Mouse (Mus musculus) embryonic facial prominence, embryonic 13.5 days (tissue): ENCODE measurements at regions not wholly inside any gene's neighbourhood (a gene's known extent, or its start where the extent isn't known, plus 50 kb on each side); places are given as distances from the start of the nearest gene placed in this dataset.
A peak's percentile ranks its signal among the peaks of the same experiment; 100 is the strongest.

Source experiments
- ATAC-seq: fragments of 200-750 bp; cut with Nextera tagmentation; 2 replicates; pipeline ENCODE4 v1.8.0; 2017; ENCODE audit warnings: low read depth; ENCODE audit not compliant: insufficient number of reproducible peaks, insufficient read depth, low FRiP score, low TSS enrichment
- H3K27ac ChIP-seq: fragments of 300-500 bp; sonication (generic); 2 replicates; pipeline ENCODE4 v1.5.1; 2015; ENCODE audit warnings: moderate library complexity, mild to moderate bottlenecking, inconsistent platforms
- H3K27me3 ChIP-seq: fragments of 300-500 bp; sonication (generic); 2 replicates; pipeline ENCODE4 v1.6.1; 2015; ENCODE audit warnings: mild to moderate bottlenecking, inconsistent platforms
- H3K36me3 ChIP-seq: fragments of 300-500 bp; sonication (generic); 2 replicates; pipeline ENCODE4 v1.6.1; 2015; ENCODE audit warnings: mild to moderate bottlenecking, inconsistent platforms
- H3K4me1 ChIP-seq: fragments of 300-500 bp; sonication (generic); 2 replicates; pipeline ENCODE4 v1.6.1; 2015; ENCODE audit warnings: inconsistent platforms
- H3K4me2 ChIP-seq: fragments of 300-500 bp; sonication (generic); 2 replicates; pipeline ENCODE4 v1.6.1; 2015; ENCODE audit warnings: moderate library complexity, mild to moderate bottlenecking, inconsistent platforms
- H3K4me3 ChIP-seq: fragments of 300-500 bp; sonication (generic); 2 replicates; pipeline ENCODE4 v1.5.1; 2015; ENCODE audit warnings: mild to moderate bottlenecking, inconsistent platforms
- H3K9ac ChIP-seq: fragments of 300-500 bp; sonication (generic); 2 replicates; pipeline ENCODE4 v1.6.1; 2015; ENCODE audit warnings: mild to moderate bottlenecking, inconsistent platforms
- H3K9me3 ChIP-seq: fragments of 300-500 bp; sonication (generic); 2 replicates; pipeline ENCODE4 v1.6.1; 2016; ENCODE audit warnings: inconsistent platforms
- WGBS: fragments of 180-500 bp; shearing (Covaris S2); methylation state at CpG from one replicate; pipeline ENCODE4 v1.1.7; 2015; ENCODE audit warnings: mixed read lengths; 5-methylcytosine and 5-hydroxymethylcytosine counted together

GRCm38 (mm10) chr12:25223539-25223938, 126.6 kb upstream of the Id2 start:
- Histone ChIP-seq H3K9ac (no peak overlapping the region), H3K9me3 (no peaks in the 10 kb centered on the region), H3K27ac (no peak overlapping the region), H3K4me1 (peaks cover 8% of the 10 kb centered on the region; the same call in 1 of the 2 replicates), H3K27me3 (no peaks in the 10 kb centered on the region), H3K36me3 (no peaks in the 10 kb centered on the region), H3K4me3 (no peak overlapping the region), H3K4me2 (no peak overlapping the region)
- WGBS: 86% methylated on average over 4 of the region's 4 CpGs
- no peak for ATAC-seq

GRCm38 (mm10) chr12:25220780-25221106, 123.8 kb upstream of the Id2 start:
- Histone ChIP-seq H3K4me3 (no peak overlapping the region), H3K9me3 (no peaks in the 10 kb centered on the region), H3K9ac (no peak overlapping the region), H3K27me3 (no peaks in the 10 kb centered on the region), H3K36me3 (no peaks in the 10 kb centered on the region), H3K27ac (no peak overlapping the region), H3K4me1 (peaks cover 17% of the 10 kb centered on the region; the same call in 1 of the 2 replicates), H3K4me2 (no peak overlapping the region)
- ATAC-seq: no peak
- WGBS: 30% methylated on average over 4 of the region's 4 CpGs

GRCm38 (mm10) chr12:25220096-25220779, 123.3 kb upstream of the Id2 start:
- H3K4me2 ChIP-seq: no peak overlapping the region
- no peak for ATAC-seq
- 73% methylated on average over 9 of the region's 9 CpGs for WGBS
- H3K4me1 ChIP-seq: peaks cover 17% of the 10 kb centered on the region; the same call in 1 of the 2 replicates
- H3K4me3 ChIP-seq: no peak overlapping the region
- no peaks in the 10 kb centered on the region for H3K36me3 ChIP-seq
- no peak overlapping the region for H3K9ac ChIP-seq
- H3K27me3 ChIP-seq: no peaks in the 10 kb centered on the region
- H3K27ac ChIP-seq: no peak overlapping the region
- no peaks in the 10 kb centered on the region for H3K9me3 ChIP-seq

GRCm38 (mm10) chr12:25219546-25219945, 122.6 kb upstream of the Id2 start:
- H3K4me1 ChIP-seq: peaks cover 17% of the 10 kb centered on the region; the same call in 1 of the 2 replicates
- WGBS: 72% methylated on average over 10 of the region's 10 CpGs
- no peak for ATAC-seq
- H3K4me3 ChIP-seq: no peak overlapping the region
- H3K4me2 ChIP-seq: no peak overlapping the region
- no peaks in the 10 kb centered on the region for H3K27me3 ChIP-seq
- H3K36me3 ChIP-seq: no peaks in the 10 kb centered on the region
- no peak overlapping the region for H3K27ac ChIP-seq
- H3K9me3 ChIP-seq: no peaks in the 10 kb centered on the region
- H3K9ac ChIP-seq: no peak overlapping the region

GRCm38 (mm10) chr12:25216792-25217516, 120.0 kb upstream of the Id2 start:
- H3K36me3 ChIP-seq: no peaks in the 10 kb centered on the region
- 36% methylated on average over 5 of the region's 5 CpGs for WGBS
- H3K9ac ChIP-seq: no peak overlapping the region
- 0 out of 2 replicates have a peak, but pooled peaks have one; percentile 9 for ATAC-seq
- H3K9me3 ChIP-seq: no peaks in the 10 kb centered on the region
- no peaks in the 10 kb centered on the region for H3K27me3 ChIP-seq
- H3K4me2 ChIP-seq: no peak overlapping the region
- no peak overlapping the region for H3K27ac ChIP-seq
- H3K4me3 ChIP-seq: no peak overlapping the region
- H3K4me1 ChIP-seq: peaks cover 17% of the 10 kb centered on the region; the same call in 1 of the 2 replicates

GRCm38 (mm10) chr12:25215266-25215665, 118.3 kb upstream of the Id2 start:
- no peaks in the 10 kb centered on the region for H3K36me3 ChIP-seq
- H3K9ac ChIP-seq: no peak overlapping the region
- no peak overlapping the region for H3K4me2 ChIP-seq
- peaks cover 9% of the 10 kb centered on the region; the same call in 1 of the 2 replicates for H3K4me1 ChIP-seq
- H3K9me3 ChIP-seq: no peaks in the 10 kb centered on the region
- H3K27me3 ChIP-seq: no peaks in the 10 kb centered on the region
- WGBS: 70% methylated on average over 5 of the region's 5 CpGs
- no peak for ATAC-seq
- H3K4me3 ChIP-seq: no peak overlapping the region
- no peak overlapping the region for H3K27ac ChIP-seq

GRCm38 (mm10) chr12:25213782-25214478, 117.0 kb upstream of the Id2 start:
- Histone ChIP-seq H3K4me3 (no peak overlapping the region), H3K36me3 (no peaks in the 10 kb centered on the region), H3K9me3 (no peaks in the 10 kb centered on the region), H3K4me1 (peaks cover 11% of the 10 kb centered on the region), H3K4me2 (no peak overlapping the region), H3K27ac (no peak overlapping the region), H3K27me3 (no peaks in the 10 kb centered on the region), H3K9ac (no peak overlapping the region)
- no peak for ATAC-seq
- WGBS: 85% methylated on average over 11 of the region's 11 CpGs

GRCm38 (mm10) chr12:25211331-25211730, 114.4 kb upstream of the Id2 start:
- Histone ChIP-seq H3K27ac (no peak overlapping the region), H3K9me3 (no peaks in the 10 kb centered on the region), H3K36me3 (no peaks in the 10 kb centered on the region), H3K27me3 (no peaks in the 10 kb centered on the region), H3K9ac (no peak overlapping the region), H3K4me2 (no peak overlapping the region), H3K4me3 (no peak overlapping the region), H3K4me1 (peaks cover 10% of the 10 kb centered on the region)
- WGBS: 68% methylated on average over 6 of the region's 6 CpGs
- no peak for ATAC-seq

GRCm38 (mm10) chr12:25210597-25210996, 113.7 kb upstream of the Id2 start:
- no peak overlapping the region for H3K4me3 ChIP-seq
- no peak overlapping the region for H3K4me2 ChIP-seq
- WGBS: 91% methylated on average over 3 of the region's 3 CpGs
- H3K4me1 ChIP-seq: peaks cover 10% of the 10 kb centered on the region
- H3K9me3 ChIP-seq: no peaks in the 10 kb centered on the region
- no peaks in the 10 kb centered on the region for H3K36me3 ChIP-seq
- no peak overlapping the region for H3K9ac ChIP-seq
- no peaks in the 10 kb centered on the region for H3K27me3 ChIP-seq
- H3K27ac ChIP-seq: no peak overlapping the region
- ATAC-seq: no peak

- Histone ChIP-seq H3K9ac (no peak overlapping the region), H3K36me3 (no peaks in the 10 kb centered on the region), H3K27ac (no peak overlapping the region), H3K4me2 (no peak overlapping the region), H3K9me3 (no peaks in the 10 kb centered on the region), H3K4me1 (peaks cover 10% of the 10 kb centered on the region), H3K4me3 (no peak overlapping the region), H3K27me3 (no peaks in the 10 kb centered on the region)
- ATAC-seq: no peak
- 28% methylated on average over 4 of the region's 4 CpGs for WGBS
Observed at GRCm38 (mm10) chr12:25209333-25209728, 112.4 kb upstream of the Id2 start.

- 19% methylated on average over 11 of the region's 11 CpGs for WGBS
- H3K27ac ChIP-seq: no peak overlapping the region
Observed at GRCm38 (mm10) chr12:25208670-25209332, 111.9 kb upstream of the Id2 start.

More at GRCm38 (mm10) chr12:25208670-25209332, 111.9 kb upstream of the Id2 start:
- Histone ChIP-seq H3K27me3 (no peaks in the 10 kb centered on the region), H3K9me3 (no peaks in the 10 kb centered on the region), H3K4me1 (peaks cover 10% of the 10 kb centered on the region), H3K4me2 (no peak overlapping the region), H3K4me3 (no peak overlapping the region), H3K9ac (no peak overlapping the region), H3K36me3 (no peaks in the 10 kb centered on the region)
- ATAC-seq: peak; percentile 62; the same call in 1 of the 2 replicates
